Mouse (Mus musculus): Measurements from ENCODE around the gene Rps6kb2. TPM values are rescaled to one million over a fixed set of nuclear protein-coding genes. Genes with fewer than 3 reads are reported as not detected.
"Not testable (repeated sequence)": the region's sequence is repeated elsewhere in the genome, so short reads cannot be mapped to it uniquely, and the experiment has no call there.

Rps6kb2 gene
- polyA plus RNA-seq, 1 experiment, result 79.5 TPM

- peaks cover 5% of the 10 kb centered on the region for H3K4me1 ChIP-seq (ENCODE audit: control insufficient read depth, insufficient read depth, low read length)
- TF ChIP-seq CTCF (IDR thresholded peaks at IDR 0.05; ENCODE audit: extremely low read depth, insufficient read depth, low read length) (no peak), POLR2A (IDR thresholded peaks at IDR 0.05; ENCODE audit: extremely low read depth, insufficient read depth, low read length) (no peak)
- H3K27ac ChIP-seq (ENCODE audit: insufficient read depth, low read length), result no peak overlapping the region
- H3K4me3 ChIP-seq (ENCODE audit: insufficient read depth, low read length), result no peak overlapping the region
These were observed 40.5 kb downstream of the Rps6kb2 start for GRCm38 (mm10) chr19:4122411-4123370.

- H3K4me3 ChIP-seq (ENCODE audit: insufficient read depth, low read length); H3K4me1 ChIP-seq (ENCODE audit: control insufficient read depth, insufficient read depth, low read length); H3K27ac ChIP-seq (ENCODE audit: insufficient read depth, low read length): not testable (repeated sequence)
These were observed 41.3 kb downstream of the Rps6kb2 start for GRCm38 (mm10) chr19:4121896-4122295.

GRCm38 (mm10) chr19:4121097-4121805 lies 41.9 kb downstream of the Rps6kb2 start:
- H3K4me3 ChIP-seq (ENCODE audit: insufficient read depth, low read length), result peak overlapping the region; percentile 47
- peak overlapping the region; percentile 26 for H3K27ac ChIP-seq (ENCODE audit: insufficient read depth, low read length)
- TF ChIP-seq CTCF (IDR thresholded peaks at IDR 0.05; ENCODE audit: extremely low read depth, insufficient read depth, low read length) (no peak), POLR2A (IDR thresholded peaks at IDR 0.05; ENCODE audit: extremely low read depth, insufficient read depth, low read length) (peak; percentile 82)
- H3K4me1 ChIP-seq (ENCODE audit: control insufficient read depth, insufficient read depth, low read length), result peaks cover 5% of the 10 kb centered on the region

DNA sequence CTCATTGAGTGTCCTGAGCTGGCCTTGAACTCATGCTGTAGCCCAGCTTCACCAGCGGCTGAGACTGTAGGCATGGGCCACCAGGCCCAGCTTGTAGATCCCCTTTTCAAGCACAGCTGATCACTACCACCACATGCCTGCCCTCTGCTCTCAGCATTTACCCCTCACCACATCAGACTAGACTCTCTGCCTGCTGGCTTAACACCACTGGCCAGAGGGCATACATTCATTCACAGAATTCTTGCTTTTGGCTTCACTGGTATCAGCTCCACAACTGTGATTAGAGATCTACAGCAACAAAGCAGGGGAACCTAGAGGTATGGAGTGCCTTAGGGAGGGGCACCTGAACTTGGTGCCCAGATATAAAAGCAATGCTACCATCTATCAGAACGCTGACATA lies 42.7 kb downstream of the Rps6kb2 start:
- H3K27ac ChIP-seq (ENCODE audit: insufficient read depth, low read length), result no peak overlapping the region
- no peak for TF ChIP-seq POLR2A (IDR thresholded peaks at IDR 0.05; ENCODE audit: extremely low read depth, insufficient read depth, low read length)
- no peak for TF ChIP-seq CTCF (IDR thresholded peaks at IDR 0.05; ENCODE audit: extremely low read depth, insufficient read depth, low read length)
- no peak overlapping the region for H3K4me3 ChIP-seq (ENCODE audit: insufficient read depth, low read length)
- H3K4me1 ChIP-seq (ENCODE audit: control insufficient read depth, insufficient read depth, low read length), result peaks cover 5% of the 10 kb centered on the region

- no peak for TF ChIP-seq CTCF (IDR thresholded peaks at IDR 0.05; ENCODE audit: extremely low read depth, insufficient read depth, low read length)
- TF ChIP-seq POLR2A (IDR thresholded peaks at IDR 0.05; ENCODE audit: extremely low read depth, insufficient read depth, low read length), result no peak
- Histone ChIP-seq H3K27ac (ENCODE audit: insufficient read depth, low read length) (no peak overlapping the region), H3K4me1 (ENCODE audit: control insufficient read depth, insufficient read depth, low read length) (peaks cover 5% of the 10 kb centered on the region), H3K4me3 (ENCODE audit: insufficient read depth, low read length) (no peak overlapping the region)
These were observed 43.3 kb downstream of the Rps6kb2 start for GRCm38 (mm10) chr19:4119716-4120487.

DNA sequence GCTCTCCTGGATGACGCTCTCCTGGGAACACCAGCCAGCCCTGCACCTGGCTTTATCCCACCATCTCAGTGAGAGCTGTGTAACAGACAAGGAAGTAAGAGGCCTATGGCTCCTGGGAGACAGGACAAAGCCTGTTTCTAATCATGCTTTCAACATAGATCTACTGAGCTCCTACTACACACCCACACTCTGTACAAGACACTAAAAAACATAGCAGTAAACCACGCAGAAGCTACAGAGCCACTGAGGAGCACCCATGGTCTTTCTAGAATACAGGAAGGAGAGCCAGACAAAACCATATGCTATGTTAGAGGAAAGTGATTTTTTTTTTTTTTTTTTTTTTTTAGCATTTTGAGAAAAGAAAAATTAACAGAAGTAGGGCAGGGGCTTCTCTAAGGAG lies 44.8 kb downstream of the Rps6kb2 start:
- Histone ChIP-seq H3K27ac (ENCODE audit: insufficient read depth, low read length) (no peak overlapping the region), H3K4me1 (ENCODE audit: control insufficient read depth, insufficient read depth, low read length) (peaks cover 5% of the 10 kb centered on the region), H3K4me3 (ENCODE audit: insufficient read depth, low read length) (no peak overlapping the region)
- TF ChIP-seq CTCF (IDR thresholded peaks at IDR 0.05; ENCODE audit: extremely low read depth, insufficient read depth, low read length) (no peak), POLR2A (IDR thresholded peaks at IDR 0.05; ENCODE audit: extremely low read depth, insufficient read depth, low read length) (no peak)

GRCm38 (mm10) chr19:4117006-4117405 lies 46.1 kb downstream of the Rps6kb2 start:
- TF ChIP-seq POLR2A (IDR thresholded peaks at IDR 0.05; ENCODE audit: extremely low read depth, insufficient read depth, low read length) (no peak), CTCF (IDR thresholded peaks at IDR 0.05; ENCODE audit: extremely low read depth, insufficient read depth, low read length) (no peak)

GRCm38 (mm10) chr19:4115816-4116215 lies 47.3 kb downstream of the Rps6kb2 start:
- TF ChIP-seq CTCF (IDR thresholded peaks at IDR 0.05; ENCODE audit: extremely low read depth, insufficient read depth, low read length) (no peak), POLR2A (IDR thresholded peaks at IDR 0.05; ENCODE audit: extremely low read depth, insufficient read depth, low read length) (no peak)

More at GRCm38 (mm10) chr19:4117006-4117405, 46.1 kb downstream of the Rps6kb2 start:
- Histone ChIP-seq H3K27ac (ENCODE audit: insufficient read depth, low read length) (no peak overlapping the region), H3K4me1 (ENCODE audit: control insufficient read depth, insufficient read depth, low read length) (peaks cover 7% of the 10 kb centered on the region), H3K4me3 (ENCODE audit: insufficient read depth, low read length) (no peak overlapping the region)

DNA sequence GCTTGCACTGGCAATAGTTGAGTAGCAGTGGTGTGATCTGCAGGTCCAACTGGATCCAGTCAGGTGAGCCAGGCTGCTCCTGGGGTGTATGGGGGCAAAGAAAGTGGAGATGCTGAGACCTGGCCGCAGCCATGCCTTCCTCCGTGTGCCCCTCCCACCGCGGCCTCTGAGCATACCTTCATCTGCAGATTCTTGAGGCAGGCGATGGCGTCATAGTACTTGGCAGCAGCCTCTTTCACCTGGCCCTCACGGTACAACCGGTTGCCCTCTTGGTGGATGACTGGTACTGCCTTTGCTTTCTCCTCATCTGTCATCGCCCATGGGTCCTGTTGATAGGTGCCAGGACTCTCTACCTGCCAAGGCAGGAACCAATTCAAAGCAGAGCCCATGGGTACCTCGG lies 48.0 kb downstream of the Rps6kb2 start:
- Histone ChIP-seq H3K27ac (ENCODE audit: insufficient read depth, low read length) (no peak overlapping the region), H3K4me1 (ENCODE audit: control insufficient read depth, insufficient read depth, low read length) (peaks cover 3% of the 10 kb centered on the region; the same call in 1 of the 2 replicates), H3K4me3 (ENCODE audit: insufficient read depth, low read length) (no peak overlapping the region)
- TF ChIP-seq CTCF (IDR thresholded peaks at IDR 0.05; ENCODE audit: extremely low read depth, insufficient read depth, low read length), result no peak
- no peak for TF ChIP-seq POLR2A (IDR thresholded peaks at IDR 0.05; ENCODE audit: extremely low read depth, insufficient read depth, low read length)

More at GRCm38 (mm10) chr19:4115816-4116215, 47.3 kb downstream of the Rps6kb2 start:
- Histone ChIP-seq H3K4me1 (ENCODE audit: control insufficient read depth, insufficient read depth, low read length) (peaks cover 7% of the 10 kb centered on the region), H3K27ac (ENCODE audit: insufficient read depth, low read length) (no peak overlapping the region), H3K4me3 (ENCODE audit: insufficient read depth, low read length) (no peak overlapping the region)
